Mouse (Mus musculus) midbrain, embryonic 10.5 days (tissue): ENCODE measurements at regions not wholly inside any gene's neighbourhood (a gene's known extent, or its start where the extent isn't known, plus 50 kb on each side); places are given as distances from the start of the nearest gene placed in this dataset.

Experiments used
- DNase-seq: peaks from one replicate; pipeline ENCODE4 v3.0.0-alpha.2; 2017; ENCODE audit warnings: low spot score
- H3K27ac ChIP-seq: fragments of 300-500 bp; sonication (generic); replicated peaks from 2 replicates; pipeline ENCODE4 v1.5.1; 2016; ENCODE audit warnings: mild to moderate bottlenecking
- H3K27me3 ChIP-seq: fragments of 300-500 bp; sonication (generic); 2 replicates; pipeline ENCODE4 v1.6.1; 2016; ENCODE audit warnings: low read depth, mild to moderate bottlenecking; ENCODE audit not compliant: poor library complexity, severe bottlenecking
- H3K36me3 ChIP-seq: fragments of 300-500 bp; sonication (generic); 2 replicates; pipeline ENCODE4 v1.6.1; 2016; ENCODE audit warnings: mild to moderate bottlenecking, moderate library complexity
- H3K4me1 ChIP-seq: fragments of 300-500 bp; sonication (generic); 2 replicates; pipeline ENCODE4 v1.6.1; 2016
- H3K4me3 ChIP-seq: fragments of 300-500 bp; sonication (generic); 2 replicates; pipeline ENCODE4 v1.5.1; 2016; ENCODE audit warnings: mild to moderate bottlenecking, moderate library complexity
- H3K9me3 ChIP-seq: fragments of 300-500 bp; sonication (generic); replicated peaks from 2 replicates; pipeline ENCODE4 v1.6.1; 2016; ENCODE audit warnings: mild to moderate bottlenecking
- WGBS: fragments of 180-500 bp; shearing (Covaris S2); methylation state at CpG from one replicate; pipeline ENCODE4 v1.1.7; 2016; 5-methylcytosine and 5-hydroxymethylcytosine counted together

DNA sequence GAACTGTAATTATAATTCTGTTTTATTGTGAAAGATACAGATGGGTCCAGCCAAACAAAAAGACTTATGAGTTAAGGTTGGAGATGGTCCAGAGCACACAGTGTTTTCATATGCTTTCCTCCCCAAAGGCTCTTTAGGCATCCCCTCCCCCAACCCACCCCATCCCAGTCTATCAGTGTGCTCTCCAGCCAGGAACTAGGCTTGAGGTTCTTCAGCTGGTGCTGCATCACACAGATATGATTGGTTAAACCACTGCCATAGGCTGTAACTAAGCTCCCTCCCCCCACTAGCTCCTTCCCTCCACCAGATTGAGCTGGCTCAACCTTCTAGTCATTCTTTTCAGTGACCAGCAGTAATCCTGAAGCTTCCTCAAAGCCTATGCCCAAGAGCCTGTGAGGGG lies 158.8 kb upstream of the Spats2l start:
- H3K36me3 ChIP-seq, result no peaks in the 10 kb centered on the region
- H3K27ac ChIP-seq, result no peak overlapping the region
- peaks cover 17% of the 10 kb centered on the region for H3K4me1 ChIP-seq
- DNase-seq, result no peak
- H3K4me3 ChIP-seq, result no peak overlapping the region
- no peaks in the 10 kb centered on the region for H3K27me3 ChIP-seq
- H3K9me3 ChIP-seq, result no peaks in the 10 kb centered on the region

DNA sequence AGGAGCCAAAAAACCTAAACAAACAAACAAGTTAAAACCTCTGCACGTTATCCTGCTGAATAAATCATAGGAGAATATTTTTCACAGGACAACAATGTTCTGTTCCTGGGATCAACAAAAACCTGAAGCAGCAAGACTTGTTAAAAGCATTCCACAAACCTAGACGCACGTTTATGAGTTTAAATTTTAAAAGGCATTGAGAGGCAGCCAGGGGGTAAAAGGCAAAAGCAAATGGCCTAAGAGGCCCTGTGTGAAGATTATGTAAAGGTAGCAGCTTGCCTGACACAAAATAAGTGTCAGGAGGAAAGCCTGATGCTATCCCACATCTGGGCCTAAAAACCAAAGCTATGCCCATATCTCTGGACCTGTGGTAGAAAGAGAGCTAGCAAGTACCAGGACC lies 156.6 kb upstream of the Spats2l start:
- 90% methylated on average over 3 of the region's 3 CpGs for WGBS
- no peaks in the 10 kb centered on the region for H3K9me3 ChIP-seq
- H3K36me3 ChIP-seq, result no peaks in the 10 kb centered on the region
- H3K4me1 ChIP-seq, result peaks cover 12% of the 10 kb centered on the region
- H3K27me3 ChIP-seq, result no peaks in the 10 kb centered on the region
- no peak overlapping the region for H3K27ac ChIP-seq
- no peak overlapping the region for H3K4me3 ChIP-seq
- DNase-seq, result no peak

DNA sequence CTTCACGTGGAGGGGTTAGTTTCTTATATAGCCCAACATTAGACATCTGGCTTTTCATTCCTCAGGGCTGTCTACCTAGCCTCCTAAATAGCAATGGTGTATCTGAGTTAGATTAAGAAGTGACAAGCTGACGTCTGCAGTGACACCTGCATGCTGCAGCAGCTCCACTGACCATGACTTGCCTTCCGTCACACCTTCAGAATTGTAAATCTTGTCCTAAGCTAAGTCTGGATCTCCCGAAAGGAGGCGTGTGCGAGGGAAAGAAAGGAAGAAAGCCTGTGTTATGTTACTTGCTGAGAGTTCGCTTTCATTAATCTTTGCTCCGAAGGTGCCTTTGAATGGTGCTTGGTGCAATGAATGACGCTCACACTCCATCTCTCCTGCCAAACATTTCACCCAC lies 151.4 kb upstream of the Spats2l start:
- DNase-seq, result no peak
- Histone ChIP-seq H3K4me1 (no peaks in the 10 kb centered on the region), H3K9me3 (no peaks in the 10 kb centered on the region), H3K4me3 (no peak overlapping the region), H3K36me3 (no peaks in the 10 kb centered on the region), H3K27me3 (no peaks in the 10 kb centered on the region), H3K27ac (no peak overlapping the region)
- 91% methylated on average over 9 of the region's 9 CpGs for WGBS

- WGBS, result 50% methylated on average over 1 of the region's 1 CpGs
- no peaks in the 10 kb centered on the region for H3K4me1 ChIP-seq
- no peak overlapping the region for H3K4me3 ChIP-seq
- no peaks in the 10 kb centered on the region for H3K27me3 ChIP-seq
- no peaks in the 10 kb centered on the region for H3K9me3 ChIP-seq
- H3K27ac ChIP-seq, result no peak overlapping the region
- DNase-seq, result no peak
- no peaks in the 10 kb centered on the region for H3K36me3 ChIP-seq
Measured at GRCm38 (mm10) chr1:57633986-57634385, 140.0 kb upstream of the Spats2l start.

DNA sequence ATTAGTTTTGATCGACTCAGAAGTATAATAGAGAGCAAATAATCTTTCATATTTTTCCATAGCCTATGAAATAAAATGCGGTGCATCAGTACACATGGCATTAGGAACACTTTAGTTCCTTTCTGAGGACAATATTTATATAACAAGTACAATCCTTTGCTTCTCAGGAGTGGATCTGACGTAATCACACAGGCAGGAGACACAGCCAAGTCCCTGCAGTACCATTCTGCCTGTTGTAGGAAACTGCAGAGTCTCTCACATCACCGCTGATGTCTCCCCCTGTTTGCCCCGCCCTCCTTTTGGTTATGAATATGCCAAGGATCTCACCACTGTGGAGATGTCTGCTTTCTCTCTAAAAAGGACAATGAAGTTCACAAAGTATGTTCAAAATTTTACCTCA lies 131.8 kb upstream of the Spats2l start:
- Histone ChIP-seq H3K27me3 (no peaks in the 10 kb centered on the region), H3K36me3 (no peaks in the 10 kb centered on the region), H3K9me3 (no peaks in the 10 kb centered on the region), H3K4me1 (peaks cover 5% of the 10 kb centered on the region; the same call in 1 of the 2 replicates), H3K4me3 (no peak overlapping the region), H3K27ac (no peak overlapping the region)
- DNase-seq, result no peak
- WGBS, result 86% methylated on average over 5 of the region's 5 CpGs

DNA sequence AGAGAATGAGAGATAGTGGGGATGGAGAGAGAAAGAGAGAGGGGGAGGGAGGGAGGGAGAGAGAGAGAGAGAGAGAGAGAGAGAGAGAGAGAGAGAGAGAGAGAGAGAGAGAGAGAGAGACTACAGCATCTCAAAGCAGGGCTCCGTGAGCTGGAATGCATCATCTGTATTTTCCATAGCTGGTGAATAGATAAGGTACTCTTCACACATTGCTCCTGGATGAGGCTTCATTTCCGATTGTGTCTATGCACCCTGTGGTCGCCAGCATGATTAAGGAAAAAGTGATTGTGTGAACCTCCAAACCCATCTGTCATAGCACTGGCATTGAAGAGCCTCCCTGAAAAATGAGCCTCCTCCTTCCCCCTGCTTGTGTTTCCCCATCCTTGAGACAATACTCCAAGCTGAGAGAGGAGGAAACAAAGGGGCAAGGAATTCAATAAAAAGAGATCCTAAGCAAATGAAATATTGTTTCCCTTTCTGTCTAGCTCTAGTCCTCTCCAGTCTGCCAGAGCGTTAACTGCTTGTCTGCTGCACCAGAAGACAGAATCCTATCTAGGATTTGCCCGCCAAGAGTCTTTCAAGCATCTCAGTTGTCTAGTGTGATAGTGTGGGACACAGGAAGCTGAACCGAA lies 130.4 kb upstream of the Spats2l start:
- H3K4me1 ChIP-seq, result peaks cover 5% of the 10 kb centered on the region; the same call in 1 of the 2 replicates
- no peak for DNase-seq
- H3K9me3 ChIP-seq, result no peaks in the 10 kb centered on the region
- H3K36me3 ChIP-seq, result no peaks in the 10 kb centered on the region
- no peaks in the 10 kb centered on the region for H3K27me3 ChIP-seq
- 73% methylated on average over 6 of the region's 6 CpGs for WGBS
- no peak overlapping the region for H3K4me3 ChIP-seq
- H3K27ac ChIP-seq, result no peak overlapping the region

DNA sequence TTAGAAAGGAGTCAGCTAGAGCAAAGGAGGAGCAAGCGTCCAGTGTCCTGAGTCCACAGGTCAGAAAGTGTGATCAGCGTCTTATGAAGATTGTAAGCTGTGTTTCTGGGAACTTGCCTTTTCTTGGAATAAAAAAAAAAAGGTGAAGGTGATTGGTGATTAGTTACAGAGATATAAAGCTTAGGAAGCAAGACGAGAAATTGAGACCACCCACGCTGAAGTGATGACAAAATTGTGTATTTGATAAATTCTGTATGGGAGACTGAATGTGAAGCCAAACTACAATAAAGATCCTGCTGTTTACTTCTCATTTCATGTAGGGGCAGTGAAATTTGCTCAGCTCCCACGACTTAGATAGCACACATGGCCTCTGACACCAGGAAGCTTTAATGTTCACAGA lies 109.0 kb upstream of the Spats2l start:
- WGBS, result 79% methylated on average over 5 of the region's 5 CpGs
- Histone ChIP-seq H3K36me3 (no peaks in the 10 kb centered on the region), H3K4me1 (no peaks in the 10 kb centered on the region), H3K27ac (no peak overlapping the region), H3K4me3 (no peak overlapping the region), H3K9me3 (no peaks in the 10 kb centered on the region), H3K27me3 (no peaks in the 10 kb centered on the region)
- DNase-seq, result no peak

DNA sequence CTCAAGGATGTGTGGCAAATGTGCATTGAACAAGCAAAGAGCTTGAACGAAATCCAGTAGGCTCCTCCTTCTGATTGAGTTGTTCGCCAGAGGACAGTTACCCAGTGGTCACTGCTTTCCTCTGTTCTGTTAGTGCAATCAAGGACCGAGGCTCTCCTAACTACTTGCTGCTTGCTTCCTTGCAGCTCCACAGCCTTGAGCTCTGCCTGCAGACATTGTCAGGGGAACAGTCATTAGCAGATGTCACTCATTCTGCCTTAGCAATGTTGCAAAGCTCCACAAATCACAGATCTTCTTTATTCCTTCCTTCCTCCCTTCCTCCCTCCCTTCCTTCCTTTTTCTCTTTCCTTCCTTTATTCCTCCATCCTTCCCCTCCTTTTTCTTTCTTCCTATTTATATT lies 108.2 kb upstream of the Spats2l start:
- no peaks in the 10 kb centered on the region for H3K4me1 ChIP-seq
- H3K4me3 ChIP-seq, result no peak overlapping the region
- no peak for DNase-seq
- no peaks in the 10 kb centered on the region for H3K9me3 ChIP-seq
- WGBS, result 69% methylated on average over 3 of the region's 3 CpGs
- H3K36me3 ChIP-seq, result no peaks in the 10 kb centered on the region
- H3K27me3 ChIP-seq, result no peaks in the 10 kb centered on the region
- no peak overlapping the region for H3K27ac ChIP-seq

- Histone ChIP-seq H3K9me3 (no peaks in the 10 kb centered on the region), H3K36me3 (no peaks in the 10 kb centered on the region), H3K27me3 (no peaks in the 10 kb centered on the region), H3K4me3 (no peak overlapping the region), H3K27ac (no peak overlapping the region), H3K4me1 (no peaks in the 10 kb centered on the region)
- DNase-seq, result no peak
- WGBS, result 76% methylated on average over 6 of the region's 6 CpGs
Measured at GRCm38 (mm10) chr1:57666179-57666693, 107.7 kb upstream of the Spats2l start.

DNA sequence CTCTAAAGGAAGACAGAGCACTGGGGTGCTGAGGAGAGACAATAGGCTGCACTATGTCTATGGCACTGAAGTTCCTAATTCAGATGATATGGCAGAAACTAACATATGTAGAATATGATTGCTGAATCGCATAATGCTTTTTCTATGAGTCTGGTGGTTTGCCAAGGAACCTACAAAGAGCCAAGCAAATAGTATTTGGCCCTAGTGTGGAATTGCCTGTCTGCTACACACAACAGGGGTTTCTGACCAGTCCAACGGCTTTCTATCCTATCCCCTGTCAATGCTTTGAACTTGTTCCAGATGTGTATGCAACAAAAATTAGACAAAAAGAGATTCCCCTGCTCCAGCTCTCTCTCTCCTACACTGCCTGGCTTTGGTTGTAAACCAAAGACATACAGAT lies 100.5 kb upstream of the Spats2l start:
- Histone ChIP-seq H3K4me3 (no peak overlapping the region), H3K9me3 (no peaks in the 10 kb centered on the region), H3K27me3 (no peaks in the 10 kb centered on the region), H3K4me1 (peaks cover 16% of the 10 kb centered on the region), H3K27ac (peak overlapping the region; percentile 55; the same call in 1 of the 2 replicates), H3K36me3 (no peaks in the 10 kb centered on the region)
- DNase-seq, result no peak
- WGBS, result 76% methylated on average over 2 of the region's 2 CpGs

GRCm38 (mm10) chr1:57673957-57674699 lies 99.8 kb upstream of the Spats2l start:
- H3K27me3 ChIP-seq, result no peaks in the 10 kb centered on the region
- peaks cover 16% of the 10 kb centered on the region for H3K4me1 ChIP-seq
- H3K27ac ChIP-seq, result peak overlapping the region; percentile 55; the same call in 1 of the 2 replicates
- H3K36me3 ChIP-seq, result no peaks in the 10 kb centered on the region
- 66% methylated on average over 7 of the region's 7 CpGs for WGBS
- H3K4me3 ChIP-seq, result no peak overlapping the region
- H3K9me3 ChIP-seq, result no peaks in the 10 kb centered on the region; the same call in 1 of the 2 replicates
- no peak for DNase-seq

DNA sequence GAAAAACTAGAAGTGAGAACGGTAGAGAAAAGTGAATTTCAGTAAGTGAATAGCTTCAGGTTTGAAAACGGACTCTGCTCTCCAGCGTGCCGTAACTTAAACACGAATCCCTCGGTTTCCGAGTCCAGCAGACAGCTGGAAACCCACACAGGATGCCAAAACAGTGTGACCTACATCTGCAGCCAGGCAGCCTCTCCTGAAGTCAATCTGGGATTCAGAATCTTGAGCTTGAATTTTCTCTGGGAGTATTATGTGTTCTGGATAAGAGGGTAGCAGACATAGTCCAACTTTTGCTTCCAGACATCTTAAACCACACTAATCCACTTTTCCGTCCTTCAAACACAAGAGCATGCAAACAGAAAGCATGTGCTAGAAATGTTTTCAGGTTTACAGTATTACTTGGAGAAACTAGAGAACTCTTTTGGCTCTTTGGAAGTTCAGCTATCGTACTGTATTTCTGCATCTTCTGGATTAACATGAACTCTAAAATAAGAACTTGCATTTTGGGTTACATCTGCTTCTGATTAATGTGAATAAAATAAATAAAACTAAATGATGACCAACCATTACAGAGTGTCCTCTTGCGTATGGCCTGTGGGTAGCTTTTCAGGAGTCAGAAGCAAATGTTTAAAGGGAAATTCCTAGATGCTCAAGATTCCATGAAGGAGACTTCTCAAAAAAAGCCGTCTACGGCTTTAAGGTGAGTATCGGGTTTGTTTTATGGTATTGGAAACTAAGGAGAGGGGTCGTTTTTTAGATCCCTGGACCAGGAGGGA lies 89.4 kb upstream of the Spats2l start:
- DNase-seq, result no peak
- Histone ChIP-seq H3K36me3 (no peaks in the 10 kb centered on the region), H3K9me3 (peaks cover 5% of the 10 kb centered on the region; the same call in 1 of the 2 replicates), H3K4me3 (no peak overlapping the region), H3K4me1 (no peaks in the 10 kb centered on the region), H3K27me3 (no peaks in the 10 kb centered on the region), H3K27ac (no peak overlapping the region)
- WGBS, result 89% methylated on average over 14 of the region's 14 CpGs

GRCm38 (mm10) chr1:57689253-57689652 lies 84.7 kb upstream of the Spats2l start:
- no peak for DNase-seq
- H3K27ac ChIP-seq, result no peak overlapping the region

More at GRCm38 (mm10) chr1:57689253-57689652, 84.7 kb upstream of the Spats2l start:
- H3K36me3 ChIP-seq, result no peaks in the 10 kb centered on the region
- no peaks in the 10 kb centered on the region for H3K4me1 ChIP-seq
- peaks cover 5% of the 10 kb centered on the region; the same call in 1 of the 2 replicates for H3K9me3 ChIP-seq
- H3K4me3 ChIP-seq, result no peak overlapping the region
- no peaks in the 10 kb centered on the region for H3K27me3 ChIP-seq
